Mouse (Mus musculus) CH12.LX (cell line): Measurements from ENCODE around the gene Gpr15. TPM values are rescaled to one million over a fixed set of nuclear protein-coding genes. Genes with fewer than 3 reads are reported as not detected.

ENCODE experiments used
- DNase-seq: peaks from one replicate; pipeline ENCODE4 v3.0.0-alpha.2; 2013; ENCODE audit errors: extremely low read depth
- H3K27ac ChIP-seq: 2 replicates; pipeline ENCODE4 v1.5.1; 2012; ENCODE audit warnings: low read depth, mild to moderate bottlenecking, control low read depth, moderate library complexity; ENCODE audit not compliant: insufficient read depth
- H3K27me3 ChIP-seq: replicated peaks from 2 replicates; pipeline ENCODE3; 2012; ENCODE audit warnings: inconsistent platforms
- H3K36me3 ChIP-seq, 2 experiments: replicated peaks in 1 of 2; 2 replicates each; pipeline versions ENCODE3 to v1.6.1; 2012; ENCODE audit warnings: inconsistent platforms in 1 of 2, low read length in 1 of 2, mild to moderate bottlenecking in 1 of 2, mixed read lengths in 1 of 2, moderate library complexity in 1 of 2; ENCODE audit not compliant: control insufficient read depth in 1 of 2, insufficient read depth in 1 of 2
- H3K4me1 ChIP-seq, 2 experiments: 2 replicates each; pipeline ENCODE4 v1.6.1; 2012; ENCODE audit warnings: inconsistent platforms in 1 of 2, moderate library complexity in 1 of 2; ENCODE audit not compliant: insufficient read depth in 2 of 2, control insufficient read depth in 1 of 2
- H3K4me2 ChIP-seq: 2 replicates; pipeline ENCODE4 v1.6.1; 2012; ENCODE audit warnings: low read depth, mild to moderate bottlenecking, control low read depth; ENCODE audit not compliant: poor library complexity, insufficient read depth, severe bottlenecking
- H3K4me3 ChIP-seq, 3 experiments: fragments of 150-350 bp in 1 of 3; sonication (generic) in 1 of 3; replicated peaks in 1 of 3; 2 replicates each; pipeline versions ENCODE3 to v1.5.1; 2011 to 2012; ENCODE audit warnings: low read depth in 2 of 3, low read length in 2 of 3, mild to moderate bottlenecking in 2 of 3, moderate library complexity in 2 of 3, control low read depth in 1 of 3, improper control_type of control experiment in 1 of 3, inconsistent platforms in 1 of 3, mixed read lengths in 1 of 3; ENCODE audit not compliant: poor library complexity in 1 of 3
- H3K79me2 ChIP-seq: replicated peaks from 2 replicates; pipeline ENCODE4 v1.6.1; 2012; ENCODE audit warnings: mild to moderate bottlenecking, moderate library complexity; ENCODE audit not compliant: control insufficient read depth, poor library complexity, insufficient read depth, severe bottlenecking; ENCODE audit errors: extremely low read depth
- H3K9ac ChIP-seq: 2 replicates; pipeline ENCODE4 v1.6.1; 2012; ENCODE audit warnings: low read depth, mild to moderate bottlenecking, control low read depth, moderate library complexity; ENCODE audit not compliant: insufficient read depth
- H3K9me3 ChIP-seq: replicated peaks from 2 replicates; pipeline ENCODE3; 2012; ENCODE audit warnings: low read length, inconsistent platforms, mixed read lengths
- BHLHE40 ChIP-seq: IDR thresholded peaks from 2 replicates; pipeline ENCODE4 v1.6.1; 2011; ENCODE audit warnings: mild to moderate bottlenecking, low read depth, low read length, improper control_type of control experiment
- CHD1 ChIP-seq: IDR thresholded peaks from 2 replicates; pipeline ENCODE4 v1.6.1; 2012; ENCODE audit warnings: low read depth, low read length, improper control_type of control experiment, inconsistent platforms
- CHD2 ChIP-seq: IDR thresholded peaks from 2 replicates; pipeline ENCODE4 v1.6.1; 2011; ENCODE audit warnings: low read length, improper control_type of control experiment
- E2F4 ChIP-seq: IDR thresholded peaks from 2 replicates; pipeline ENCODE4 v1.6.1; 2011; ENCODE audit warnings: low read depth, low read length, improper control_type of control experiment; ENCODE audit not compliant: insufficient replicate concordance
- ETS1 ChIP-seq: conservative IDR thresholded peaks from 2 replicates; pipeline ENCODE4 v1.6.1; 2012; ENCODE audit warnings: low read depth, mild to moderate bottlenecking, inconsistent platforms, low read length, improper control_type of control experiment, moderate library complexity
- HCFC1 ChIP-seq: IDR thresholded peaks from 2 replicates; pipeline ENCODE4 v1.6.1; 2012; ENCODE audit warnings: low read depth, mild to moderate bottlenecking, inconsistent platforms, low read length, improper control_type of control experiment
- IRF4 ChIP-seq: IDR thresholded peaks from 2 replicates; pipeline ENCODE4 v1.6.1; 2014; ENCODE audit warnings: low read depth, mild to moderate bottlenecking, inconsistent platforms, low read length, improper control_type of control experiment
- JUND ChIP-seq: conservative IDR thresholded peaks from 2 replicates; pipeline ENCODE4 v1.6.1; 2011; ENCODE audit warnings: low read depth, low read length, improper control_type of control experiment
- MAX ChIP-seq: IDR thresholded peaks from 2 replicates; pipeline ENCODE4 v1.6.1; 2011; ENCODE audit warnings: low read length, improper control_type of control experiment
- MEF2A ChIP-seq: IDR thresholded peaks from 2 replicates; pipeline ENCODE4 v1.6.1; 2014; ENCODE audit warnings: low read depth, mild to moderate bottlenecking, inconsistent platforms, low read length, improper control_type of control experiment, borderline replicate concordance
- MYC ChIP-seq: IDR thresholded peaks from 2 replicates; pipeline ENCODE4 v1.6.1; 2011; ENCODE audit warnings: low read depth, mild to moderate bottlenecking, improper control_type of control experiment, low read length
- NRF1 ChIP-seq: IDR thresholded peaks from 2 replicates; pipeline ENCODE4 v1.6.1; 2014; ENCODE audit warnings: low read depth, mild to moderate bottlenecking, inconsistent platforms, low read length, improper control_type of control experiment, moderate library complexity
- RAD21 ChIP-seq: IDR thresholded peaks from 2 replicates; pipeline ENCODE4 v1.6.1; 2011; ENCODE audit warnings: low read depth, mild to moderate bottlenecking, low read length, improper control_type of control experiment, moderate library complexity
- SMC3 ChIP-seq: IDR thresholded peaks from 2 replicates; pipeline ENCODE4 v1.6.1; 2011; ENCODE audit warnings: low read depth, low read length, improper control_type of control experiment
- TBP ChIP-seq: conservative IDR thresholded peaks from 2 replicates; pipeline ENCODE4 v1.6.1; 2011; ENCODE audit warnings: low read depth, low read length, improper control_type of control experiment
- TCF12 ChIP-seq: IDR thresholded peaks from 2 replicates; pipeline ENCODE4 v1.6.1; 2014; ENCODE audit warnings: low read depth, mild to moderate bottlenecking, inconsistent platforms, low read length, improper control_type of control experiment
- USF1 ChIP-seq: IDR thresholded peaks from 2 replicates; pipeline ENCODE4 v1.6.1; 2014; ENCODE audit warnings: low read depth, mild to moderate bottlenecking, inconsistent platforms, low read length, improper control_type of control experiment
- USF2 ChIP-seq: conservative IDR thresholded peaks from 2 replicates; pipeline ENCODE4 v1.6.1; 2011; ENCODE audit warnings: low read depth, low read length, improper control_type of control experiment
- ZC3H11A ChIP-seq: IDR thresholded peaks from 2 replicates; pipeline ENCODE4 v1.6.1; 2012; ENCODE audit warnings: low read depth, mild to moderate bottlenecking, inconsistent platforms, low read length, improper control_type of control experiment
- ZKSCAN1 ChIP-seq: IDR thresholded peaks from 2 replicates; pipeline ENCODE4 v1.6.1; 2012; ENCODE audit warnings: low read depth, inconsistent platforms, low read length, improper control_type of control experiment, borderline replicate concordance
- dilution Hi-C: fragments of 300-500 bp; cut with MboI; formaldehyde crosslinking; loops from 2 replicates; pipeline ENCODE4 v1.14.3; 2020; ENCODE audit warnings: low sequenced_read_pairs; ENCODE audit not compliant: extremely low pct_unique_long_range_greater_than_20kb, extremely low pct_ligation_motif_present
- in situ Hi-C: fragments of 300-500 bp; cut with MboI; formaldehyde crosslinking; loops from 3 replicates; pipeline ENCODE4 v1.14.3; 2019; ENCODE audit warnings: low sequenced_read_pairs, low pct_ligation_motif_present, low pct_unique_long_range_greater_than_20kb, mixed read lengths
- polyA plus RNA-seq: library from polyadenylated mRNA; unstranded; fragments of >175 nt; gene quantifications from 2 replicates; pipeline ENCODE4 v1.2.1, GENCODE M21; 2012; ENCODE audit warnings: low read depth; ENCODE audit not compliant: insufficient read length
- total RNA-seq, 2 experiments: library from RNA; depleted of rRNA; stranded (reverse); fragments of 300-350 nt in 1 of 2; fragments of >200 nt in 1 of 2; gene quantifications; 2 replicates each; pipeline ENCODE4 v1.2.3; 2012 to 2014

Gpr15 gene
- 13.8 and 14.5 TPM in 2 replicates for total RNA-seq (2012; rRNA removed)
- 8.3 and 8.7 TPM in 2 replicates for total RNA-seq (2014; rRNA removed)
- polyA plus RNA-seq: 3.9 and 4.7 TPM in 2 replicates

GRCm38 (mm10) chr16:58718666-58719120, at the start of gene Gpr15:
TSS of gene Gpr15 (minus strand) at chr16:58719070.
- TF ChIP-seq E2F4 (no peak), SMC3 (no peak)
- peaks cover 12 to 17% of the 10 kb centered on the region in 2 experiments for H3K36me3 ChIP-seq
- in situ Hi-C loops (no loop called here), dilution Hi-C loops (no loop called here)
- no peak for DNase-seq
- peaks cover 0 to 8% of the 10 kb centered on the region in 2 experiments; a peak in 2 of 4 replicates for H3K4me1 ChIP-seq
- peak within 1 kb of the TSS; percentile 6; the same call in 1 of the 2 replicates for H3K27ac ChIP-seq
- H3K79me2 ChIP-seq: peaks cover 13% of the 10 kb centered on the region; the same call in 1 of the 2 replicates
- H3K4me2 ChIP-seq: no peak within 1 kb of the TSS
- H3K27me3 ChIP-seq: no peaks in the 10 kb centered on the region
- peak within 1 kb of the TSS in 1 of 3 experiments; percentile 51 for H3K4me3 ChIP-seq
- H3K9me3 ChIP-seq: no peaks in the 10 kb centered on the region
- peak within 1 kb of the TSS; percentile 12; the same call in 1 of the 2 replicates for H3K9ac ChIP-seq

GRCm38 (mm10) chr16:58763076-58763475, 44.2 kb upstream of the Gpr15 start, which contains the start of gene Olfr172:
TSS of gene Olfr172 (minus strand) at chr16:58763176.
- Histone ChIP-seq H3K4me2 (no peak within 1 kb of the TSS), H3K79me2 (no peaks in the 10 kb centered on the region), H3K4me3 (no peak within 1 kb of the TSS), H3K9ac (no peak within 1 kb of the TSS), H3K36me3 (no peaks in the 10 kb centered on the region), H3K27me3 (no peaks in the 10 kb centered on the region), H3K27ac (no peak within 1 kb of the TSS), H3K4me1 (no peaks in the 10 kb centered on the region), H3K9me3 (peaks cover 2% of the 10 kb centered on the region)
- in situ Hi-C loops: no loop called here
- DNase-seq: no peak
- TF ChIP-seq USF2: no peak
- TF ChIP-seq TCF12: no peak
- no peak for TF ChIP-seq ZC3H11A
- TF ChIP-seq RAD21: no peak
- TF ChIP-seq MAX: no peak
- TF ChIP-seq NRF1: no peak
- no peak for TF ChIP-seq SMC3
- no peak for TF ChIP-seq JUND
- TF ChIP-seq MYC: no peak
- TF ChIP-seq ETS1: no peak
- no peak for TF ChIP-seq USF1
- TF ChIP-seq E2F4: no peak
- no peak for TF ChIP-seq ZKSCAN1
- no peak for TF ChIP-seq TBP
- no peak for TF ChIP-seq CHD2
- TF ChIP-seq HCFC1: no peak
- TF ChIP-seq CHD1: no peak
- TF ChIP-seq BHLHE40: no peak
- TF ChIP-seq MEF2A: no peak
- no peak for TF ChIP-seq IRF4
- dilution Hi-C loops: no loop called here
